Mouse (Mus musculus) urinary bladder, postnatal 25 days (tissue): ENCODE results near the gene Zfy1.
"Not testable (repeated sequence)": the region's sequence is repeated elsewhere in the genome, so short reads cannot be mapped to it uniquely, and the experiment has no call there.

Source experiments
- DNase-seq: peaks from one replicate; pipeline ENCODE4 v3.0.0; 2022; ENCODE audit warnings: low spot score

Zfy1 gene

DNA sequence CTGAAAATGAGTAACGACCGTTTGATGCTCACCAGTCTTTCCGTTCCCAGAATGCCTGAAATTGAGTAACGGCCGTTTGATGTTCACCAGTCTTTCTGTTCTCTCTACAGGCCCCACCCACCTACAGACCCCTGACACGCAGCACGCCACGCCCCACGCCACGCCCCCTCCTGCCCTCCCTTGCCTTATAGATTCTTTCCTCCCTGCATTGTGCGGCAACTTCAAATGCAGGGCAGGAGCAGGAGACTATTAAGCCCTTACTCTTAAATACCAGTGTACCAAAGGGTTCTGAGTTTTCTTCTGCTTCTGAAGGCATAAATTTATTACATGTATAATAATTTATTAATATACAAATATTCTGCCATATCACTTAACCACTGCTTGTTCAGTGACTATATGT lies at the start of gene Zfy1:
Gene Zfy1 (minus strand): TSS at position 101 of the 400 bp plus-strand sequence.
- not testable (repeated sequence) for DNase-seq

DNA sequence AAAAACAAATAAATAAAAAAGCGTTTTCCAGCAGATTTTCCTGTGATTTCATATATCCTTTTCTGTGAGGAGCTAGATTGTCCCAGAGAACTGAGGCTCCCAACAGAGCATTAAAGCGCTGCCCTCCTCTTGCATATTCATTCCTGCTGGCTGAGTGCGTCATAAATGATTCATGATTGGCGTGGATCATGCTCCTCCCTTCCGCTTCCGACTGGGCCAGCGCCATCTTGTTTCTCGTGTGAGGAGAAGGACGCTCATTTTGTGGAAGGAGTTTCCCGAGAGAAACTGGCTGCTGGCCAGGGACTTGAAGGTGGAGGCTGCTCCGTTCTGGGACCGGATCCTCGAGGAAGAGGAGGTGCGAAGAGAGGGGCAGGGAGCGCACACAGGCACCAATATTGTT lies 21.2 kb upstream of the Zfy1 start, which contains the start of gene Uba1y:
Gene Uba1y (plus strand): TSS at position 254 of the 400 bp plus-strand sequence.
- no peak for DNase-seq

DNA sequence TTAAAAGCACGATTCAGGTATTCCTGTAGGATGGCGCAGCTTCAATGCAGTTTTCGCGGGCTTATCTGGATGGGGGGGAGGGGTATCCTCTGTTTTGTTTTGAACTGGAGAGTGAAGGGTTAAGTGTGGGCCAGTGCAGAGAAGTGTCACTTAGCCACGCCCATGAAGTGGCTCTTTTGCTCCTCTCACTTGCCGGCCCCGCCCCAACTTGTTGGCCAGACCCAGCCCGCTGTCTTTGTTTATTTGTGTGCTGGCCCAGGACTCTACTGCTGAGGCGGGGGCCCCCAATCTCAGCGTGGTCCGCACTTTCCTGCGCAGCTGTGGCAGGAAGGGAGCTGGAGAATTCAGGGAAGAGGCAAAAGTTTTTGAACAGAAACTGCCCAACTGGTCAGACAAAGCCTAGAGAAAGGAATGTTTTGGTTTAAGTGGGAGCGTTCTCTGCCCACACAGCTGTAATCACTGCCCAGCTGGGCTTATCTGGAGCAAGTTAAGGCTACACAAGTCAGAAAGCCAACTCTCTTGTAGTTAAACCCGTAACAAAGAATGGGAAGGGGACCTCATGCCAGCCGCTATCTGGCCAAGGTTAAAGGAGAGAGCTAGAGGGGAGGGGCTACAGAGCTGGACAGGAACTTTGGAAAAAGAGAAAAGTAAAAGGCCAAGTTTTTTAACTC lies 11.9 kb upstream of the Zfy1 start:
- DNase-seq: no peak
